Mouse (Mus musculus) monocyte, adult 59 days (primary cell): ENCODE data around the gene Pdzph1. TPM values are rescaled to one million over a fixed set of nuclear protein-coding genes. Genes with fewer than 3 reads are reported as not detected.

Experiments used
- total RNA-seq, 2 experiments: library from RNA; stranded (reverse); gene quantifications; one replicate each; pipeline ENCODE4 v1.2.4; 2023

Pdzph1 gene
- not detected for total RNA-seq

GRCm38 (mm10) chr17:58991275-58991674 lies at the start of gene Pdzph1:
TSS of gene Pdzph1 (minus strand) at chr17:58991375.

GRCm38 (mm10) chr17:59013091-59013459 lies 21.9 kb upstream of the Pdzph1 start, which contains the start of gene Nudt12:
TSS of gene Nudt12 (minus strand) at chr17:59013372.

Other genes starting within 250 kb of the Pdzph1 start
- 1 to 10 TPM; 2.1 to 2.7 TPM for gene Nudt12, start 22.0 kb upstream of the Pdzph1 start, total RNA-seq